Mouse (Mus musculus) midbrain, embryonic 13.5 days (tissue): ENCODE results near the gene Calm1. TPM values are rescaled to one million over a fixed set of nuclear protein-coding genes. Genes with fewer than 3 reads are reported as not detected.

Source experiments
- polyA plus RNA-seq: library from polyadenylated mRNA; unstranded; fragments of >200 nt; fragmentation: Nextera tagmentation; extraction: Ambion mirVana; gene quantifications from 2 replicates; pipeline ENCODE4 v1.2.1, GENCODE M21; 2015

Calm1 gene
- polyA plus RNA-seq, 1 experiment from 2014 or later = 2,058 TPM

Other genes with a start within 250 kb of the Calm1 start
- 0.27 and 0.46 TPM in 2 replicates for gene Kcnk13, start 234.9 kb upstream of the Calm1 start, polyA plus RNA-seq
- gene Psmc1, start 89.3 kb upstream of the Calm1 start, polyA plus RNA-seq = 281 and 297 TPM in 2 replicates
- gene Nrde2, start 39.8 kb upstream of the Calm1 start, polyA plus RNA-seq = 14.2 and 14.3 TPM in 2 replicates